Mouse (Mus musculus) monocyte, adult 2 months (primary cell): ENCODE data around the gene Aspdh.

Experiments
- DNase-seq, 2 experiments: peaks; one replicate each; pipeline ENCODE4 v3.0.0; 2022; ENCODE audit warnings: low spot score in 2 of 2, low read depth in 1 of 2

The Aspdh gene

DNA sequence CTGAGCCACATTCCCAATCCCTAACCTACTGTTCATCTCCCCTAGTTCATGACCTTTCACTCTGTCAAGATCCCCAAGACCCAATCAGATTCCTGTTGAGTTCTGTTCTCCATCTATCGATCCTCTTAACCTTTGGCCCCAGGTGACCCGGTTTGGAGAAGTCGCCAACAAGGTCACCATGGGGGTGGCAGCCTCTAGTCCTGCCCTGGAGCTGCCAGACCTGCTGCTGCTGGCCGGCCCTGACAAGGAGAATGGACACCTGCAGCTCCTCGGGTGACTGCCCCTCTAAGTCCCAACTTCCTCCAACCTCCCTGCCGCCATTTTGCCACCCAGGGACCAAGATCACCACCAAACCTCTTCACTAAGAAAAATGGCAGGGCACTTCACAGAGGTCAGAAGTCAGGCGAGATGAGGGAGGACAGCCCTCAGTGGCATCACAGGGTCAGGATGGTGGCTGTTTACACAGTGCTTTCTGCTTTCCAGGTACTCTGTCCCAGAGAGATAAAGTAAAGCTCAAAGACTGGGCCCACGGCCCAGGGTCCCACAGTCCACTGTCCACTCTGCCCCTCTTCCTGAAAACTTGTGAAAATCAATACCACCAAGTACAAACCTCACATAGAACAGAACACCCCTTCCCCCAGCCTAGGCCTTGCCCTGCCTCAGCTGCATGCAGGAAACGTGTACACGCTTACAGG lies 32.3 kb downstream of the Aspdh start:
- DNase-seq, result no peak

DNA sequence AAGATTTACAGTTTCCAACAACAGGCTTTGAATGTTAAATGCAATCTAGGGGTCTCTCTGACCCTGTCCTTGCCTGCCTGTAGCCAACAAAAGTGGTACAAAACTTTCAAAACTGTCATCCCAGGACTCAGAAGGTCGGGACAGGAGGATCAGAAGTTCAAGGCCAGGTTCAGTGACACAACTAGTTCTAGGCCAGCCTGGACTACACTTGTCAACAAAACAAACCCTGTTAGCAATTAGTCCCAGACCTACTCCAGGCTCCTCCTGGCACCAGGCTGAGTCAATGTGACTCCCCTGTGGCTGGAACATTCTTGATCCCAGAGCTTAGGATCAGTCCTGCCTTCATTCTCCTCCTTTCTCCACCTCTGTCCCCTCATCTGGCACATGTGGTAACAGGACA lies 33.7 kb downstream of the Aspdh start:
- no peak for DNase-seq

DNA sequence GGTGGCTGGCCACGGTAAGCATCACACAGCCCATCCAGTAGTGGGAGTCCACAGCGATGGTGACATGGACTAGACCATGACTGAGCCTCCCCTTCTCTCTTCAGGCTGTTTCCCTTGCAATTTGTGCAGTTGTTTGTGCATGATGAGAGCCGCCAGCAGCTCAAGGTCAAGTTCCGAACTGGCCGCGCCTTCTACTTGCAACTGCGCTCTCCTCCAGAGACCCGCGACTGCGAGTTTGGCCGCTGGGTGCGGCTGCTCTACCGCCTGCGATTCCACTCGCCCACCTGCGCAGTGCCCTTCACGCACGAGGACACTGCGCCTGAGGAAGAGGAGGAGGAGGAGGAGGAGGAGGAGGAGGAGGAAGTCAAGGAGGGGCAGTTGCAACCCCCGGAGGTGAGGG lies 34.9 kb downstream of the Aspdh start:
- DNase-seq, result no peak

DNA sequence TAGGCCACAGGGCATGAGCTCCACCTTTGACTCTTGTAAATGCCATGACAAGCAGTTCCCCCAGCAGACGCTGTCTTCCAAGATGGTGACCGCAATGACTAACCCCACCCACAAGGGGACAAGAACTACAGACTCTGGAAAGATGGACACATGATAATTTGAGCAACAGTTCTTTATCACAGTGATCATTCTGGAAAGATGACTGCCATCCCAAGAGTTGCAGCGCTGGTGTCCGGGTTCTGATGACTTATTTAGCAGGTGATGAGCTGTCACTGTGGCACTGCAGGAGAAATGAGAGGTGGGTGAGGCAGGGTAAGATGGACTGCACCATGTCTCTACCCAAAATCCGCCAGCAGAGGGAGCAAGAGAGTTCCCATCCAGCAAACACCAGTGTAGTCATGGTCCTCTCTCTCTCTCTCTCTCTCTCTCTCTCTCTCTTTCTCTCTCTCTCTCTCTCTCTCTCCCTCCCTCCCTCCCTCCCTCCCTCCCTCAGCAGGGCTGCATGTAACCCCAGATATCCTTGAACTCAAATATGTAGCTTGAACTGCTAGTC lies 36.4 kb downstream of the Aspdh start:
- DNase-seq, result peak; percentile 33 to 61

DNA sequence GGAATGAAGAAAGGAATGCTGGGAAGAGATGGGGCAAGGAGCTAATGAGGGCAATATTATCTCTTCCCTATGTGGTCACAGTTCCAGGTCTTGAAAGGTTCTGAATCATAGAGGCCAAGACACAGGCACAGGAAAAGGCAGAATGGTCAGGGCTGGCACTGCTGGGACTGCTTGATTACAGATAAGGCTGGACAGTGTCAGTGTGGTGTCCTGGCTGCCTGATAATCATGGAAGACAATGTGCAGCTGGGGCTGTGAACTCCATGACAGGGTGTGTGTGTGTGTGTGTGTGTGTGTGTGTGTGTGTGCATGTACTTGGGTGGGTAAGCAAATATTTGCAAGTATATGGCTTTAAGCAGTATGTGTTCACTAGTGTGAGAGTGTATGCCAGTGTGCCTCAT lies 42.3 kb downstream of the Aspdh start:
- no peak for DNase-seq
